Mouse (Mus musculus) left cerebral cortex, postnatal 4 days (tissue): ENCODE results near the gene Npas1. TPM values are rescaled to one million over a fixed set of nuclear protein-coding genes. Genes with fewer than 3 reads are reported as not detected.

Source experiments
- DNase-seq: peaks from one replicate; pipeline ENCODE4 v3.0.0-alpha.2; 2022
- intact Hi-C: fragments of 180-260 bp; cut with DNase I; formaldehyde crosslinking; loops from one replicate; pipeline ENCODE4 v1.15.1; 2025
- total RNA-seq, 2 experiments: library from RNA; stranded (reverse); gene quantifications; 2 replicates each; pipeline ENCODE4 v1.2.3; 2021

Npas1 gene
- total RNA-seq, 2 experiments from 2014 or later = 22.8 to 24.6 TPM

GRCm38 (mm10) chr7:16422222-16422856, 55.2 kb downstream of the Npas1 start:
- no peak for DNase-seq
- intact Hi-C loops = no loop called here

- intact Hi-C loops = no loop called here
These were observed 56.9 kb downstream of the Npas1 start for GRCm38 (mm10) chr7:16420493-16421118.

GRCm38 (mm10) chr7:16418713-16419112, 58.8 kb downstream of the Npas1 start:
- DNase-seq = no peak
- intact Hi-C loops = no loop called here

More at GRCm38 (mm10) chr7:16420493-16421118, 56.9 kb downstream of the Npas1 start:
- DNase-seq = no peak

- DNase-seq = no peak
- intact Hi-C loops = no loop called here
These were observed 60.3 kb downstream of the Npas1 start for GRCm38 (mm10) chr7:16417141-16417771.

- DNase-seq = no peak
- intact Hi-C loops = no loop called here
These were observed 62.1 kb downstream of the Npas1 start for GRCm38 (mm10) chr7:16415426-16415825.

GRCm38 (mm10) chr7:16412930-16413329, 64.6 kb downstream of the Npas1 start:
- intact Hi-C loops = no loop called here
- no peak for DNase-seq

- intact Hi-C loops = no loop called here
- no peak for DNase-seq
These were observed 65.2 kb downstream of the Npas1 start for GRCm38 (mm10) chr7:16412220-16412896.

- intact Hi-C loops = no loop called here
- DNase-seq = no peak
These were observed 66.4 kb downstream of the Npas1 start for GRCm38 (mm10) chr7:16411100-16411499.

- intact Hi-C loops = no loop called here
- DNase-seq = no peak
These were observed 70.5 kb downstream of the Npas1 start for GRCm38 (mm10) chr7:16406978-16407377.

Other genes starting within 250 kb of the Npas1 start
- under 1 TPM; 0.14 to 0.30 TPM for gene C5ar2, start 233.6 kb downstream of the Npas1 start, total RNA-seq
- 1 to 10 TPM in 1 of 2 experiments, under 1 TPM in 1; 0.97 to 1.8 TPM for gene C5ar1, start 218.2 kb downstream of the Npas1 start, total RNA-seq
- 10 to 100 TPM; 42.8 to 46.5 TPM for gene Inafm1, start 204.1 kb downstream of the Npas1 start, total RNA-seq
- gene Ccdc9, start 190.9 kb downstream of the Npas1 start, total RNA-seq = 10 to 100 TPM; 86.2 to 91.5 TPM
- 10 to 100 TPM; 45.7 to 51.8 TPM for gene Bbc3, start 169.3 kb downstream of the Npas1 start, total RNA-seq
- gene Sae1, start 89.9 kb downstream of the Npas1 start, total RNA-seq = 100 to 1,000 TPM; 119 to 129 TPM
- gene Zc3h4, start 76.8 kb downstream of the Npas1 start, total RNA-seq = 10 to 100 TPM; 67.8 to 68.5 TPM
- gene Tmem160, start 24.9 kb downstream of the Npas1 start, total RNA-seq = 10 to 100 TPM; 61.8 to 66.8 TPM
- 100 to 1,000 TPM; 173 to 176 TPM for gene Arhgap35, start 137.3 kb upstream of the Npas1 start, total RNA-seq
- not detected for gene Ceacam15, start 198.0 kb upstream of the Npas1 start, total RNA-seq
- not detected for gene Ceacam9, start 244.2 kb upstream of the Npas1 start, total RNA-seq